Mouse (Mus musculus): Measurements from ENCODE around the gene Fkbpl.

GRCm38 (mm10) chr17:34631647-34632046 is 12.9 kb upstream of the Fkbpl start:
- TF ChIP-seq POLR2A (IDR thresholded peaks at IDR 0.05; ENCODE audit: low read depth, low read length) (no peak), MAX (IDR thresholded peaks at IDR 0.05; ENCODE audit: low read length) (no peak), USF2 (conservative IDR thresholded peaks at IDR 0.05; ENCODE audit: low read depth, low read length) (no peak), ZC3H11A (IDR thresholded peaks at IDR 0.05; ENCODE audit: low read depth, low read length) (no peak)

All from CH12.LX (cell line).